Mouse (Mus musculus) forebrain, embryonic 11.5 days (tissue): ENCODE data around the gene Podn. TPM values are rescaled to one million over a fixed set of nuclear protein-coding genes. Genes with fewer than 3 reads are reported as not detected.

ENCODE experiments used
- ATAC-seq: fragments of 200-750 bp; cut with Nextera tagmentation; replicated peaks from 2 replicates; pipeline ENCODE4 v1.8.0; 2017; ENCODE audit warnings: moderate TSS enrichment; ENCODE audit not compliant: low FRiP score
- DNase-seq: peaks from one replicate; pipeline ENCODE4 v3.0.0-alpha.2; 2017; ENCODE audit warnings: low spot score
- H3K27ac ChIP-seq: fragments of 300-500 bp; sonication (generic); 2 replicates; pipeline ENCODE4 v1.5.1; 2014; ENCODE audit warnings: low read depth, low read length
- H3K27me3 ChIP-seq: fragments of 300-500 bp; sonication (generic); 2 replicates; pipeline ENCODE4 v1.6.1; 2014; ENCODE audit warnings: mild to moderate bottlenecking, low read length, mixed read lengths; ENCODE audit not compliant: control insufficient read depth, insufficient read depth
- H3K36me3 ChIP-seq: fragments of 300-500 bp; sonication (generic); 2 replicates; pipeline ENCODE4 v1.6.1; 2014; ENCODE audit warnings: mild to moderate bottlenecking, low read length, moderate library complexity, mixed read lengths; ENCODE audit not compliant: control insufficient read depth, insufficient read depth
- H3K4me1 ChIP-seq: fragments of 300-500 bp; sonication (generic); replicated peaks from 2 replicates; pipeline ENCODE4 v1.6.1; 2014; ENCODE audit warnings: low read length, mixed read lengths; ENCODE audit not compliant: control insufficient read depth, insufficient read depth
- H3K4me2 ChIP-seq: fragments of 300-500 bp; sonication (generic); 2 replicates; pipeline ENCODE4 v1.6.1; 2014; ENCODE audit warnings: low read depth, mild to moderate bottlenecking, low read length, moderate library complexity, mixed read lengths; ENCODE audit not compliant: severe bottlenecking
- H3K4me3 ChIP-seq: fragments of 300-500 bp; sonication (generic); 2 replicates; pipeline ENCODE4 v1.5.1; 2014; ENCODE audit warnings: low read depth, low read length
- H3K9ac ChIP-seq: fragments of 300-500 bp; sonication (generic); 2 replicates; pipeline ENCODE4 v1.6.1; 2014; ENCODE audit warnings: low read length
- H3K9me3 ChIP-seq: fragments of 300-500 bp; sonication (generic); 2 replicates; pipeline ENCODE4 v1.6.1; 2016; ENCODE audit warnings: low read length, mixed read lengths; ENCODE audit not compliant: control insufficient read depth
- WGBS: fragments of 180-500 bp; shearing (Covaris S2); extraction: QIAGEN DNeasy Blood & Tissue Kit; methylation state at CpG from one replicate; pipeline ENCODE4 v1.1.7; 2014; 5-methylcytosine and 5-hydroxymethylcytosine counted together
- polyA plus RNA-seq: library from polyadenylated mRNA; unstranded; fragments of >200 nt; fragmentation: Nextera tagmentation; extraction: Ambion mirVana; gene quantifications from 2 replicates; pipeline ENCODE4 v1.2.1, GENCODE M21; 2014

Gene Podn
- polyA plus RNA-seq, 1 experiment from 2014 or later = 0.33 TPM

- Histone ChIP-seq H3K9me3 (no peaks in the 10 kb centered on the region), H3K36me3 (no peaks in the 10 kb centered on the region; the same call in 1 of the 2 replicates), H3K9ac (no peak overlapping the region), H3K4me2 (no peak overlapping the region), H3K27me3 (no peaks in the 10 kb centered on the region), H3K4me3 (no peak overlapping the region), H3K4me1 (0 out of 2 replicates have a peak, but pooled peaks cover 1% of the 10 kb centered on the region), H3K27ac (no peak overlapping the region)
- DNase-seq (no peak), ATAC-seq (no peak)
- whole genome bisulfite sequencing = 88% methylated on average over 6 of the region's 6 CpGs
Observed at GRCm38 (mm10) chr4:108063616-108064015, 32.6 kb downstream of the Podn start.

- Histone ChIP-seq H3K4me1 (0 out of 2 replicates have a peak, but pooled peaks cover 1% of the 10 kb centered on the region), H3K27ac (no peak overlapping the region), H3K27me3 (no peaks in the 10 kb centered on the region), H3K9ac (no peak overlapping the region), H3K9me3 (no peaks in the 10 kb centered on the region), H3K4me3 (no peak overlapping the region), H3K4me2 (no peak overlapping the region), H3K36me3 (no peaks in the 10 kb centered on the region; the same call in 1 of the 2 replicates)
- WGBS = 90% methylated on average over 5 of the region's 5 CpGs
- ATAC-seq (no peak), DNase-seq (no peak)
Observed at GRCm38 (mm10) chr4:108062524-108062923, 33.7 kb downstream of the Podn start.

DNA sequence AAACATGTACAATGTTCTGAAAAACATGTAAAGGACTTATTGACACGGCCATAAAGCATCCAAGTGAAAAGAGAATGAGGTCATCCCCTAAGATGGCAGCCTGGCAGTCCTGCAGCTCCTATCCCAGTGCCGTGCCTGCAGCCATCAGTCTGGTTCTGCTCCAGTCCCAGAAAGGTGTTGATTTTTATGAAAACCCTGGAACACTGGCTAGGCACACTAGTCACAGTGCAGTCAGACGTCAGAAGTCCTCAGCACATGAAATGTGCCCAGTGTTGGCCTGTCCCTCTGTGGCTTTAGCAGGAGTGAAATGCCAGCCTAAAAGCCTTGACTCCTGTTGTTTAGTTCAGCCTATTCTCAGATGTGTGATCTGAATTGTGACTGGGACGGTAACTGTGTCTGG is 35.5 kb downstream of the Podn start:
- Histone ChIP-seq H3K4me1 (0 out of 2 replicates have a peak, but pooled peaks cover 1% of the 10 kb centered on the region), H3K9ac (no peak overlapping the region), H3K4me2 (no peak overlapping the region), H3K27ac (0 out of 2 replicates have a peak overlapping the region, but pooled peaks have one; percentile 26), H3K36me3 (no peaks in the 10 kb centered on the region; the same call in 1 of the 2 replicates), H3K27me3 (no peaks in the 10 kb centered on the region), H3K9me3 (no peaks in the 10 kb centered on the region), H3K4me3 (no peak overlapping the region)
- ATAC-seq = no peak
- 74% methylated on average over 4 of the region's 4 CpGs for WGBS
- DNase-seq = peak; percentile 43

GRCm38 (mm10) chr4:108059601-108060379 is 36.5 kb downstream of the Podn start:
- Histone ChIP-seq H3K36me3 (no peaks in the 10 kb centered on the region; the same call in none of the 2 replicates), H3K9ac (peak overlapping the region; percentile 32)
- DNase-seq = no peak

DNA sequence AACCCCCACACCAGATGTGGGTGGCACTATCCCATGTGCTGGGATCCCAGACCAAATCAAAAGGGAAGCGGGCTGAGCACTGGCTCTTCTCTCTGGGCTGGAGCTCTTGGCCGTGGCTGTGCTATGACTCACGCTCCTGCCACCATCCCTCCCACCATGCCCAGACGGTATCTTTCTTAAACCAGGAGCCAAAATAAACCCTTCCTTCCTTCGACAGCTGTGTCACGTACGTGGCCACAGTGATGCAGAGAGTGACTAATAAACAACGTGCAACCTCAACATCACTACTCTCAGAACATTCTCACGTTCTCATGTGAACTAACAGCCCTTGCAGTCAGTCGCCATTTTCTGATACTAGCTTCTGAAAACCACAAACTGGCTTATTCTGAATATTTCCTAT is 38.1 kb downstream of the Podn start:
- no peak for ATAC-seq
- no peak for DNase-seq
- 93% methylated on average over 10 of the region's 10 CpGs for WGBS
- 0 out of 2 replicates have a peak, but pooled peaks cover 1% of the 10 kb centered on the region for H3K4me1 ChIP-seq
- H3K4me2 ChIP-seq = no peak overlapping the region
- no peaks in the 10 kb centered on the region for H3K9me3 ChIP-seq
- no peak overlapping the region for H3K4me3 ChIP-seq
- no peaks in the 10 kb centered on the region; the same call in none of the 2 replicates for H3K36me3 ChIP-seq
- no peak overlapping the region for H3K27ac ChIP-seq
- no peaks in the 10 kb centered on the region for H3K27me3 ChIP-seq
- H3K9ac ChIP-seq = no peak overlapping the region

More at GRCm38 (mm10) chr4:108059601-108060379, 36.5 kb downstream of the Podn start:
- H3K9me3 ChIP-seq = no peaks in the 10 kb centered on the region
- WGBS = 32% methylated on average over 19 of the region's 19 CpGs
- H3K4me1 ChIP-seq = 0 out of 2 replicates have a peak, but pooled peaks cover 1% of the 10 kb centered on the region
- H3K27me3 ChIP-seq = no peaks in the 10 kb centered on the region
- H3K4me3 ChIP-seq = no peak overlapping the region
- H3K27ac ChIP-seq = peak overlapping the region; percentile 73
- peak; percentile 49; the same call in 1 of the 2 replicates for ATAC-seq
- peak overlapping the region; percentile 12; the same call in 1 of the 2 replicates for H3K4me2 ChIP-seq

DNA sequence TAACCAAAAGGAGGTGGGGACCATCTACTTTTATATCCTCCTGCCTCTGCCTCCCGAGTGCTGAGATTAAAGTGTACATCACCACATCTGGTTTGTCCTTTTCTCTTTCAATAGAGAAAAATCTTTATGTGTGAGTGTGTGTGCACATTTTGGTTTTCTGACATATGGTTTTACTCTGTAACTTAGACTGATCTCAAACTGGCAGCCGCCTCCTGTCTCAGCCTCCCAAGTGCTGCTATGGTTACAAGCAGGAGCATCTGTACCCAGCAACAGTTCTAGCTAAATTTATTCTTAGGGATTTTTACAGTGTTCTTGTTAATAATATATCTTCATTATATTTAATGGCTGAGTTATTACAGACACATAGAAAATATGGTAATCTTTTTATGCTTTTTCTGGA is 39.0 kb downstream of the Podn start:
- Histone ChIP-seq H3K4me2 (no peak overlapping the region), H3K36me3 (no peaks in the 10 kb centered on the region; the same call in none of the 2 replicates)
- WGBS = 83% methylated on average over 2 of the region's 2 CpGs

GRCm38 (mm10) chr4:108055873-108056272 is 40.4 kb downstream of the Podn start:
- H3K4me1 ChIP-seq = 0 out of 2 replicates have a peak, but pooled peaks cover 1% of the 10 kb centered on the region
- no peak for ATAC-seq
- no peak overlapping the region for H3K27ac ChIP-seq
- no peak overlapping the region for H3K4me2 ChIP-seq
- no peaks in the 10 kb centered on the region for H3K27me3 ChIP-seq
- no peaks in the 10 kb centered on the region for H3K9me3 ChIP-seq
- no peak for DNase-seq
- WGBS = 92% methylated on average over 10 of the region's 10 CpGs
- H3K9ac ChIP-seq = no peak overlapping the region
- no peak overlapping the region for H3K4me3 ChIP-seq
- no peaks in the 10 kb centered on the region; the same call in none of the 2 replicates for H3K36me3 ChIP-seq

More for the DNA sequence above, 39.0 kb downstream of the Podn start:
- H3K4me3 ChIP-seq = no peak overlapping the region
- H3K9me3 ChIP-seq = no peaks in the 10 kb centered on the region
- H3K27me3 ChIP-seq = no peaks in the 10 kb centered on the region
- ATAC-seq (no peak), DNase-seq (no peak)
- H3K4me1 ChIP-seq = 0 out of 2 replicates have a peak, but pooled peaks cover 1% of the 10 kb centered on the region
- no peak overlapping the region for H3K27ac ChIP-seq
- H3K9ac ChIP-seq = no peak overlapping the region

GRCm38 (mm10) chr4:108052673-108053072 is 43.6 kb downstream of the Podn start:
- Histone ChIP-seq H3K27me3 (no peaks in the 10 kb centered on the region), H3K36me3 (no peaks in the 10 kb centered on the region; the same call in none of the 2 replicates), H3K4me3 (no peak overlapping the region), H3K4me1 (no peaks in the 10 kb centered on the region), H3K9ac (no peak overlapping the region), H3K9me3 (no peaks in the 10 kb centered on the region), H3K27ac (no peak overlapping the region), H3K4me2 (no peak overlapping the region)
- DNase-seq (no peak), ATAC-seq (no peak)
- 86% methylated on average over 8 of the region's 8 CpGs for WGBS
